Mouse (Mus musculus) heart, embryonic 12.5 days (tissue): ENCODE data around the gene Casp7. TPM values are rescaled to one million over a fixed set of nuclear protein-coding genes. Genes with fewer than 3 reads are reported as not detected.

ENCODE experiments used
- ATAC-seq: fragments of 200-750 bp; cut with Nextera tagmentation; 2 replicates; pipeline ENCODE4 v1.8.0; 2017; ENCODE audit warnings: moderate TSS enrichment, moderate library complexity; ENCODE audit not compliant: insufficient number of reproducible peaks, low FRiP score
- H3K27ac ChIP-seq: fragments of 300-500 bp; sonication (generic); 2 replicates; pipeline ENCODE4 v1.5.1; 2016; ENCODE audit warnings: mild to moderate bottlenecking, moderate library complexity; ENCODE audit not compliant: poor library complexity, severe bottlenecking
- H3K27me3 ChIP-seq: fragments of 300-500 bp; sonication (generic); replicated peaks from 2 replicates; pipeline ENCODE4 v1.6.1; 2016; ENCODE audit warnings: mild to moderate bottlenecking, moderate library complexity
- H3K36me3 ChIP-seq: fragments of 300-500 bp; sonication (generic); 2 replicates; pipeline ENCODE4 v1.6.1; 2016; ENCODE audit warnings: mild to moderate bottlenecking, moderate library complexity
- H3K4me1 ChIP-seq: fragments of 300-500 bp; sonication (generic); replicated peaks from 2 replicates; pipeline ENCODE4 v1.6.1; 2016; ENCODE audit warnings: mild to moderate bottlenecking
- H3K4me2 ChIP-seq: fragments of 300-500 bp; sonication (generic); 2 replicates; pipeline ENCODE4 v1.6.1; 2016; ENCODE audit warnings: mild to moderate bottlenecking, moderate library complexity
- H3K4me3 ChIP-seq: fragments of 300-500 bp; sonication (generic); 2 replicates; pipeline ENCODE4 v1.5.1; 2016; ENCODE audit warnings: mild to moderate bottlenecking
- H3K9ac ChIP-seq: fragments of 300-500 bp; sonication (generic); 2 replicates; pipeline ENCODE4 v1.6.1; 2016; ENCODE audit warnings: mild to moderate bottlenecking, moderate library complexity
- H3K9me3 ChIP-seq: fragments of 300-500 bp; sonication (generic); replicated peaks from 2 replicates; pipeline ENCODE4 v1.6.1; 2016; ENCODE audit warnings: mild to moderate bottlenecking, moderate library complexity
- WGBS: fragments of 180-500 bp; shearing (Covaris S2); methylation state at CpG from one replicate; pipeline ENCODE4 v1.1.7; 2016; 5-methylcytosine and 5-hydroxymethylcytosine counted together
- polyA plus RNA-seq: library from polyadenylated mRNA; unstranded; fragments of >200 nt; fragmentation: Nextera tagmentation; extraction: Ambion mirVana; gene quantifications from 2 replicates; pipeline ENCODE4 v1.2.1, GENCODE M21; 2016

The Casp7 gene
- polyA plus RNA-seq, 1 experiment from 2014 or later = 33.9 TPM

DNA sequence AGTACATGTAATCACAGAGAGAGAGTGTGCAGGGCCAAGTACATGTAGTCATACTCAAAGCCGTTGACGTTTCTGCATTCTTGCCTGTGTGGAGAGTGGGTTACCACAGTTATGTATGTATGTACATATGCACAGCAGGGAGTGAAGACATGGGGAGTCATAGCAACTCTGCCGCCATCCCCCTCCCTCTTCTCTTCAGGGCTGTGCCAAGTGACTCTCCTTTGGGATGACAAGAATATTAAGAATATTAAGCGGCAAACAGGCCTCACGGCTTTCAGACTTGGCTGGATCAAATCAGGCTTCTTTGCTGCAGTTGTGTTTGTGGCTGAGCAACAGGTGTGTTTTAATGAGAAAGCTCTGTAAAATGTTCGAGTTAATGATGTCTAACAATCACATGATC lies 92.7 kb downstream of the Casp7 start:
- WGBS = 87% methylated on average over 6 of the region's 6 CpGs
- ATAC-seq = no peak
- no peak overlapping the region for H3K27ac ChIP-seq

More for the DNA sequence above, 92.7 kb downstream of the Casp7 start:
- no peak overlapping the region for H3K4me2 ChIP-seq
- no peaks in the 10 kb centered on the region for H3K36me3 ChIP-seq
- H3K9ac ChIP-seq = no peak overlapping the region
- H3K27me3 ChIP-seq = no peaks in the 10 kb centered on the region
- no peak overlapping the region for H3K4me3 ChIP-seq
- H3K4me1 ChIP-seq = peaks cover 18% of the 10 kb centered on the region
- no peaks in the 10 kb centered on the region for H3K9me3 ChIP-seq

Other genes with a start within 250 kb of the Casp7 start
- gene Habp2, start 110.0 kb upstream of the Casp7 start, polyA plus RNA-seq = 1.1 and 1.9 TPM in 2 replicates
- 23.2 and 26.3 TPM in 2 replicates for gene Nrap, start 7.1 kb upstream of the Casp7 start, polyA plus RNA-seq
- not detected in 2 replicates for gene Plekhs1, start 64.5 kb downstream of the Casp7 start, polyA plus RNA-seq
- gene Dclre1a, start 151.1 kb downstream of the Casp7 start, polyA plus RNA-seq = 10.8 and 14.6 TPM in 2 replicates
- 15.4 and 17.4 TPM in 2 replicates for gene Nhlrc2, start 151.1 kb downstream of the Casp7 start, polyA plus RNA-seq